Mouse (Mus musculus) cerebellum, adult 2 months (tissue): ENCODE measurements at regions not wholly inside any gene's neighbourhood (a gene's known extent, or its start where the extent isn't known, plus 50 kb on each side); places are given as distances from the start of the nearest gene placed in this dataset.

Source experiments
- DNase-seq, 2 experiments: peaks; one replicate each; pipeline ENCODE4 v3.0.0; 2021
- H3K27ac ChIP-seq: fragments of 200-500 bp; 2 replicates; pipeline ENCODE4 v1.5.1; 2012; ENCODE audit warnings: low read length, control low read depth, inconsistent platforms; ENCODE audit not compliant: insufficient read depth
- H3K27me3 ChIP-seq: fragments of 200-500 bp; 2 replicates; pipeline ENCODE4 v1.6.1; 2012; ENCODE audit warnings: inconsistent platforms, mild to moderate bottlenecking, low read length, moderate library complexity; ENCODE audit not compliant: control insufficient read depth, insufficient read depth
- H3K4me1 ChIP-seq: fragments of 200-500 bp; 2 replicates; pipeline ENCODE4 v1.6.1; 2011; ENCODE audit warnings: low read length; ENCODE audit not compliant: control insufficient read depth, insufficient read depth
- H3K4me3 ChIP-seq: fragments of 200-500 bp; replicated peaks from 2 replicates; pipeline ENCODE3; 2011; ENCODE audit warnings: mild to moderate bottlenecking, low read depth, low read length, control low read depth; ENCODE audit not compliant: insufficient read depth
- CTCF ChIP-seq: fragments of 200-500 bp; IDR thresholded peaks from 2 replicates; pipeline ENCODE4 v1.5.1; 2011; ENCODE audit warnings: low read depth, mild to moderate bottlenecking, control low read depth, low read length, moderate library complexity, borderline replicate concordance; ENCODE audit not compliant: insufficient read depth
- POLR2A ChIP-seq: fragments of 200-500 bp; IDR thresholded peaks from 2 replicates; pipeline ENCODE4 v1.6.1; 2011; ENCODE audit warnings: low read length, control low read depth, borderline replicate concordance; ENCODE audit not compliant: insufficient read depth
- WGBS: fragments of 180-500 bp; shearing (Covaris S2); methylation state at CpG from one replicate; pipeline ENCODE4 v1.1.7; 2018; 5-methylcytosine and 5-hydroxymethylcytosine counted together

- H3K27me3 ChIP-seq = no peaks in the 10 kb centered on the region
- DNase-seq = no peak
- 74% methylated on average over 6 of the region's 6 CpGs for WGBS
- H3K4me3 ChIP-seq = no peak overlapping the region
- TF ChIP-seq CTCF = no peak
- no peak overlapping the region for H3K27ac ChIP-seq
- no peaks in the 10 kb centered on the region for H3K4me1 ChIP-seq
Observed at GRCm38 (mm10) chr2:51682177-51682576, 54.9 kb downstream of the Tas2r134 start.

- H3K27me3 ChIP-seq = no peaks in the 10 kb centered on the region
- H3K27ac ChIP-seq = no peak overlapping the region
- no peak overlapping the region for H3K4me3 ChIP-seq
- 94% methylated on average over 4 of the region's 4 CpGs for WGBS
- H3K4me1 ChIP-seq = no peaks in the 10 kb centered on the region
- TF ChIP-seq CTCF = no peak
- TF ChIP-seq POLR2A = no peak
- DNase-seq = no peak
Observed at GRCm38 (mm10) chr2:51682745-51683144, 55.4 kb downstream of the Tas2r134 start.

GRCm38 (mm10) chr2:51705110-51705509, 77.8 kb downstream of the Tas2r134 start:
- no peak overlapping the region for H3K4me3 ChIP-seq
- no peak overlapping the region for H3K27ac ChIP-seq
- TF ChIP-seq CTCF = no peak
- TF ChIP-seq POLR2A = no peak

GRCm38 (mm10) chr2:51708701-51709100, 81.4 kb downstream of the Tas2r134 start:
- H3K4me3 ChIP-seq = no peak overlapping the region
- no peak overlapping the region for H3K27ac ChIP-seq
- DNase-seq = peak in 1 of 2 experiments; percentile 10
- no peak for TF ChIP-seq CTCF
- TF ChIP-seq POLR2A = no peak
- WGBS = 69% methylated on average over 2 of the region's 2 CpGs
- no peaks in the 10 kb centered on the region; the same call in 1 of the 2 replicates for H3K27me3 ChIP-seq
- H3K4me1 ChIP-seq = no peaks in the 10 kb centered on the region

More at GRCm38 (mm10) chr2:51705110-51705509, 77.8 kb downstream of the Tas2r134 start:
- Histone ChIP-seq H3K27me3 (no peaks in the 10 kb centered on the region; the same call in 1 of the 2 replicates), H3K4me1 (no peaks in the 10 kb centered on the region)
- no peak for DNase-seq
- WGBS = 86% methylated on average over 5 of the region's 5 CpGs

- Histone ChIP-seq H3K27ac (no peak overlapping the region), H3K27me3 (no peaks in the 10 kb centered on the region; the same call in 1 of the 2 replicates), H3K4me3 (no peak overlapping the region), H3K4me1 (no peaks in the 10 kb centered on the region)
- 97% methylated on average over 7 of the region's 7 CpGs for WGBS
- no peak for TF ChIP-seq CTCF
- no peak for TF ChIP-seq POLR2A
- no peak for DNase-seq
Observed at GRCm38 (mm10) chr2:51712611-51713010, 85.3 kb downstream of the Tas2r134 start.

GRCm38 (mm10) chr2:51730805-51731204, 103.5 kb downstream of the Tas2r134 start:
- DNase-seq = no peak
- WGBS = 79% methylated on average over 3 of the region's 3 CpGs
- no peak overlapping the region for H3K27ac ChIP-seq
- TF ChIP-seq POLR2A (no peak), CTCF (no peak)
- no peaks in the 10 kb centered on the region for H3K4me1 ChIP-seq
- no peaks in the 10 kb centered on the region for H3K27me3 ChIP-seq
- no peak overlapping the region for H3K4me3 ChIP-seq

GRCm38 (mm10) chr2:51731703-51732102, 104.4 kb downstream of the Tas2r134 start:
- TF ChIP-seq POLR2A = no peak

GRCm38 (mm10) chr2:51732355-51732754, 105.0 kb downstream of the Tas2r134 start:
- Histone ChIP-seq H3K27ac (no peak overlapping the region), H3K4me1 (no peaks in the 10 kb centered on the region)
- 86% methylated on average over 2 of the region's 2 CpGs for WGBS

More at GRCm38 (mm10) chr2:51731703-51732102, 104.4 kb downstream of the Tas2r134 start:
- Histone ChIP-seq H3K4me1 (no peaks in the 10 kb centered on the region), H3K4me3 (no peak overlapping the region), H3K27me3 (no peaks in the 10 kb centered on the region), H3K27ac (no peak overlapping the region)
- 80% methylated on average over 4 of the region's 4 CpGs for WGBS
- DNase-seq = no peak

GRCm38 (mm10) chr2:51733218-51733617, 105.9 kb downstream of the Tas2r134 start:
- H3K27me3 ChIP-seq = no peaks in the 10 kb centered on the region
- H3K4me3 ChIP-seq = no peak overlapping the region
- TF ChIP-seq CTCF = no peak
- TF ChIP-seq POLR2A = no peak
- no peaks in the 10 kb centered on the region for H3K4me1 ChIP-seq
- no peak for DNase-seq
- 88% methylated on average over 3 of the region's 3 CpGs for WGBS
- H3K27ac ChIP-seq = no peak overlapping the region

More at GRCm38 (mm10) chr2:51732355-51732754, 105.0 kb downstream of the Tas2r134 start:
- H3K27me3 ChIP-seq = no peaks in the 10 kb centered on the region
- TF ChIP-seq POLR2A (no peak), CTCF (no peak)
- no peak for DNase-seq
- H3K4me3 ChIP-seq = no peak overlapping the region
